Mouse (Mus musculus) spleen, postnatal 14 days (tissue): Measurements from ENCODE around the gene Pxmp2.
A peak's percentile ranks its signal among the peaks of the same experiment; 100 is the strongest.

ENCODE experiments used
- DNase-seq, 2 experiments: peaks; one replicate each; pipeline ENCODE4 v3.0.0; 2021 to 2022; ENCODE audit warnings: low spot score in 2 of 2

Pxmp2 gene

GRCm38 (mm10) chr5:110230780-110231461, 55.1 kb downstream of the Pxmp2 start, which contains the start of gene Ankle2:
TSS of gene Ankle2 (plus strand) at chr5:110231004.
- peak; percentile 93 to 94 for DNase-seq

- DNase-seq: no peak
Measured at GRCm38 (mm10) chr5:110230401-110230779, 55.6 kb downstream of the Pxmp2 start.

- DNase-seq: no peak
Measured at GRCm38 (mm10) chr5:110227336-110227883, 58.6 kb downstream of the Pxmp2 start.

- DNase-seq: no peak
Measured at GRCm38 (mm10) chr5:110225056-110225455, 60.9 kb downstream of the Pxmp2 start.
